Mouse (Mus musculus): Measurements from ENCODE around the gene Braf.
"Not testable (repeated sequence)": the region's sequence is repeated elsewhere in the genome, so short reads cannot be mapped to it uniquely, and the experiment has no call there.

Braf gene

DNA sequence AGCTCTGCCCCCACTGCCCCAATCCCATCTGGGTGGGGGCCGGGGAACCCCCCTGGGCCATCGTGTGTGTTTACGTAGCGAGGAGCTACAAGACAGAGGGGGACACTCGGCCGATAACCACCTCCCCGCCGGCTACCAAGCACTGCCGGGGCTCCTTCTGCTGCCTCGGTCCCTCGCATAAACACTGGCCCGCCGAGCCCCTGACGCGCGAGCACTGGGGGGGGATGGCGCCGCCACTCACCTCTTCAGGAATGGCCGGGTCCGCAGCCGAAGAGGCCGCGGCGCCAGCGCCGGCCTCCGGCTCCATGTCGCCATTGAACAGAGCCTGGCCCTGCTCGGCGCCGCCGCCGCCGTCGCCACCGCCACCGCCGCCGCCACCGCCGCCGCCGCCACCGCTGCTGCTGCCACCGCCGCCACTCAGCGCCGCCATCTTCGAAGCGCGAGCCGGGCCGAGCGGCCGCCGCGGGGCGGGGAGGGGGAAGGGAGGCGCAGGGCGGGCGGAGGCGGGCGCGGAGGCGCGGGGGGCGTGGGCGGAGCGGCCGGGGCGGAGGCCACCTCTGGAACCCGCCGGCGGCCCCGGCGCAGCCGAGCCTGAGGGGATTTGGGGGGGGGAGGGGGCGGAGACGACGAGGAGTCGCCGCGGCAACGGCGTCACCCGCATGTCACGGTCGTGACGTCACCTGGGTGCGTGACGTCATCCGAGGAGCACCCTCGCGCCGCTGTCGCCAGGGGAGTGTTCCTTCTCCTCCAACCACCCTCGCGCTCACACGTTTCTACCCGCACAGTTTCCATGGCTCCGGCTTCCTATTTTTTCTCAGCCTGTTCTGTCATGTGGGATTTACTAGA lies at the start of gene Braf:
Gene Braf, minus strand, starts transcription at position 598 of the 846 bp plus-strand sequence.
- no peaks in the 10 kb centered on the region for H3K27me3 ChIP-seq (ENCODE audit: insufficient read depth, low read length)
- no peaks in the 10 kb centered on the region for H3K9me3 ChIP-seq (ENCODE audit: low read length)
- peak within 1 kb of the TSS; percentile 96 for H3K4me3 ChIP-seq (replicated peaks; ENCODE audit: low read length)
- H3K4me1 ChIP-seq (replicated peaks; ENCODE audit: low read depth, low read length) = peaks cover 31% of the 10 kb centered on the region
- no peaks in the 10 kb centered on the region for H3K36me3 ChIP-seq (ENCODE audit: insufficient read depth, low read length)
- TF ChIP-seq CTCF (conservative IDR thresholded peaks at IDR 0.05; ENCODE audit: low read length) = no peak
- no peak for TF ChIP-seq POU5F1 (IDR thresholded peaks at IDR 0.05; ENCODE audit: borderline replicate concordance, low read length)
- TF ChIP-seq NANOG (IDR thresholded peaks at IDR 0.05; ENCODE audit: borderline replicate concordance, low read length) = no peak

DNA sequence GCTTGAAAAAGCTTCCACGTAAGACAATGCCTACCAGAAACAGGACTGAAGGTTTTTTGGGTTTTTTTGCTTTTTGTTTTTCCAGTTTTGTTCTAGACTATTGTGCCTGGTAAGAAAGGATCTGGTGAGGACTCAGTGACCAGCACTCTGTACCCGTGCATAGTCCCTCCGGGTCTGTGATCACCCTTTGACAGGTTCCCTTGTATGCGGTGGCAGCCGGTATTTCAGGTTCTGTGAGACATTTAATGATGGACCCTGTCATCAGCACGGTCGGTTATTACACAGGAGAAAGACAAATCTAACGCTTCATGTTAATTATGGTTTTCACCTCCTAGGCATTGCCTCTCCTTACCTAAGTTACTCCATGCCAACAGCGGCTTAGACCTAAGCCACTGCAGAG lies 49.8 kb upstream of the Braf start:
- TF ChIP-seq CTCF (conservative IDR thresholded peaks at IDR 0.05; ENCODE audit: low read length) (no peak), NANOG (IDR thresholded peaks at IDR 0.05; ENCODE audit: borderline replicate concordance, low read length) (no peak), POU5F1 (IDR thresholded peaks at IDR 0.05; ENCODE audit: borderline replicate concordance, low read length) (no peak)
- H3K9me3 ChIP-seq (ENCODE audit: low read length) = no peaks in the 10 kb centered on the region
- H3K27me3 ChIP-seq (ENCODE audit: insufficient read depth, low read length) = no peaks in the 10 kb centered on the region; the same call in 1 of the 2 replicates
- H3K4me1 ChIP-seq (replicated peaks; ENCODE audit: low read depth, low read length) = peaks cover 22% of the 10 kb centered on the region
- no peaks in the 10 kb centered on the region for H3K36me3 ChIP-seq (ENCODE audit: insufficient read depth, low read length)
- no peak overlapping the region for H3K4me3 ChIP-seq (replicated peaks; ENCODE audit: low read length)

DNA sequence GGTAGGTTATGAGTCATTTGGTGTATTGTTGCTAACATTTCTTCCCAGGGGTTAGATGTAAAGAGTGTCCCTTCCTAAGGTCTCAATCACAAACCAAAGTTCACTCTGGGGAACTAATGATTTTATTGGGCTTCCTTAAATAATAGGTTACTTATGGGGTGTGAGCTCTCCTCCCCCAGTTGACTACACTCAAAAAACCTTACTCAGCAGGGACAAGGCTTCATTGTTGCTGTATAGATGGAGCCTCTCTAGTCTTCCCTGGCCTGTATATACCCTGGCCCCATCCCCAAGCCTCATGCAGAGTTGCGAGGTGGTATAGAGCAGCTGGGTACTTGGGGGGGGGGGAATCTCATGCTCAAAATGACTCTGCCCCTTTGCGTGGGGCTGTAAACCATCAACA lies 32.0 kb upstream of the Braf start:
- H3K4me1 ChIP-seq (replicated peaks; ENCODE audit: low read depth, low read length) = peaks cover 12% of the 10 kb centered on the region
- peaks cover 18% of the 10 kb centered on the region for H3K9me3 ChIP-seq (ENCODE audit: low read length)
- no peak overlapping the region for H3K4me3 ChIP-seq (replicated peaks; ENCODE audit: low read length)
- no peaks in the 10 kb centered on the region for H3K36me3 ChIP-seq (ENCODE audit: insufficient read depth, low read length)
- TF ChIP-seq CTCF (conservative IDR thresholded peaks at IDR 0.05; ENCODE audit: low read length) = no peak
- TF ChIP-seq POU5F1 (IDR thresholded peaks at IDR 0.05; ENCODE audit: borderline replicate concordance, low read length) = no peak
- TF ChIP-seq NANOG (IDR thresholded peaks at IDR 0.05; ENCODE audit: borderline replicate concordance, low read length) = no peak
- peaks cover 2% of the 10 kb centered on the region; the same call in 1 of the 2 replicates for H3K27me3 ChIP-seq (ENCODE audit: insufficient read depth, low read length)

DNA sequence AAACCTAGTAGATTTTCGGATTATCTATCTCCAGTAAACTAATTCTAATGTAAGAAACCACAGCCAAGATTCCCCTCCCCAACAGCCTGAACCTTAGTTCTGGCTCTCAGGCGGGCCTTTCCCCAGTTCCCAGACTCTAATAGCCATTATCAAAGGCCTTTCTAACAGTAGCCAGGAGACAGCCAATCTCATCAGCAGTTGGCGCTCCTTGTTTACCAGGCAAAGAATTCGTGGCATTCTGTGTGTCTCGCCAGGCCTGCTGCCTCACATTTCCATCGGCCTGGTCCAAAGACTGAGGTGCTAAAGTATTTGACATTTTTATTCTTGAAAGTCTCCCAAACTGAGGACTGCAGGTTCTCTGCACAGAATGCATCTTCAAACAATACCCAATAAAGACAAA lies 24.6 kb upstream of the Braf start:
- TF ChIP-seq NANOG (IDR thresholded peaks at IDR 0.05; ENCODE audit: borderline replicate concordance, low read length) (no peak), POU5F1 (IDR thresholded peaks at IDR 0.05; ENCODE audit: borderline replicate concordance, low read length) (no peak), CTCF (conservative IDR thresholded peaks at IDR 0.05; ENCODE audit: low read length) (no peak)
- no peaks in the 10 kb centered on the region for H3K4me1 ChIP-seq (replicated peaks; ENCODE audit: low read depth, low read length)
- no peaks in the 10 kb centered on the region for H3K27me3 ChIP-seq (ENCODE audit: insufficient read depth, low read length)
- H3K9me3 ChIP-seq (ENCODE audit: low read length) = no peaks in the 10 kb centered on the region
- no peak overlapping the region for H3K4me3 ChIP-seq (replicated peaks; ENCODE audit: low read length)
- no peaks in the 10 kb centered on the region for H3K36me3 ChIP-seq (ENCODE audit: insufficient read depth, low read length)

- Histone ChIP-seq H3K27me3 (ENCODE audit: insufficient read depth, low read length) (no peaks in the 10 kb centered on the region), H3K4me1 (replicated peaks; ENCODE audit: low read depth, low read length) (no peaks in the 10 kb centered on the region), H3K9me3 (ENCODE audit: low read length) (no peaks in the 10 kb centered on the region), H3K4me3 (replicated peaks; ENCODE audit: low read length) (no peak overlapping the region), H3K36me3 (ENCODE audit: insufficient read depth, low read length) (no peaks in the 10 kb centered on the region)
- TF ChIP-seq POU5F1 (IDR thresholded peaks at IDR 0.05; ENCODE audit: borderline replicate concordance, low read length) (no peak), CTCF (conservative IDR thresholded peaks at IDR 0.05; ENCODE audit: low read length) (no peak), NANOG (IDR thresholded peaks at IDR 0.05; ENCODE audit: borderline replicate concordance, low read length) (no peak)
These were observed 21.8 kb upstream of the Braf start for GRCm38 (mm10) chr6:39747094-39747493.

GRCm38 (mm10) chr6:39745456-39745855 lies 20.2 kb upstream of the Braf start:
- TF ChIP-seq CTCF (conservative IDR thresholded peaks at IDR 0.05; ENCODE audit: low read length) (no peak), POU5F1 (IDR thresholded peaks at IDR 0.05; ENCODE audit: borderline replicate concordance, low read length) (no peak), NANOG (IDR thresholded peaks at IDR 0.05; ENCODE audit: borderline replicate concordance, low read length) (no peak)
- Histone ChIP-seq H3K4me1 (replicated peaks; ENCODE audit: low read depth, low read length) (no peaks in the 10 kb centered on the region; the same call in 1 of the 2 replicates), H3K9me3 (ENCODE audit: low read length) (0 out of 2 replicates have a peak, but pooled peaks cover 2% of the 10 kb centered on the region), H3K4me3 (replicated peaks; ENCODE audit: low read length) (no peak overlapping the region), H3K27me3 (ENCODE audit: insufficient read depth, low read length) (no peaks in the 10 kb centered on the region), H3K36me3 (ENCODE audit: insufficient read depth, low read length) (no peaks in the 10 kb centered on the region)

DNA sequence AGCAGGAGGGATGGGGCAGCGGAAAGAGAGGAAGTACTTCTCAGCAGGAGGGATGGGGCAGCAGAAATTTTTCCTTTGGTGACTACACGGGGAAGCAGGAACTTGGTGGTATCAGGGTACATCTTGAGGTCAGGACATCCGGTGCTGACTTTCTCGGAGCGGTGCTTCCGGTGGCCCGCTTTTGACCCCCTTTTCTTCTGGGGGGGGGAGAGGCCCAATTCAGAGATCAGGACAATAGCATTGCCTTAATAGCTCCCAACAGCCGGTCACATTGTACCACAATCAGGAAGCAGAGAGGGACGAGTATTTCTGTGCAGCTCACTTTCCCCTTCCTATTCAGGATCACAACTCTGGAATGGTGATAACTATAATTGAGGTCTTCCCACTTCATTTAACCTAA lies 14.4 kb upstream of the Braf start:
- not testable (repeated sequence) for H3K36me3 ChIP-seq (ENCODE audit: insufficient read depth, low read length); H3K4me1 ChIP-seq (replicated peaks; ENCODE audit: low read depth, low read length); H3K4me3 ChIP-seq (replicated peaks; ENCODE audit: low read length)
- Histone ChIP-seq H3K27me3 (ENCODE audit: insufficient read depth, low read length) (peaks cover 11% of the 10 kb centered on the region), H3K9me3 (ENCODE audit: low read length) (peaks cover 23% of the 10 kb centered on the region)

- TF ChIP-seq NANOG (IDR thresholded peaks at IDR 0.05; ENCODE audit: borderline replicate concordance, low read length) (no peak), CTCF (conservative IDR thresholded peaks at IDR 0.05; ENCODE audit: low read length) (no peak), POU5F1 (IDR thresholded peaks at IDR 0.05; ENCODE audit: borderline replicate concordance, low read length) (no peak)
These were observed 2.8 kb upstream of the Braf start for GRCm38 (mm10) chr6:39728095-39728494.

DNA sequence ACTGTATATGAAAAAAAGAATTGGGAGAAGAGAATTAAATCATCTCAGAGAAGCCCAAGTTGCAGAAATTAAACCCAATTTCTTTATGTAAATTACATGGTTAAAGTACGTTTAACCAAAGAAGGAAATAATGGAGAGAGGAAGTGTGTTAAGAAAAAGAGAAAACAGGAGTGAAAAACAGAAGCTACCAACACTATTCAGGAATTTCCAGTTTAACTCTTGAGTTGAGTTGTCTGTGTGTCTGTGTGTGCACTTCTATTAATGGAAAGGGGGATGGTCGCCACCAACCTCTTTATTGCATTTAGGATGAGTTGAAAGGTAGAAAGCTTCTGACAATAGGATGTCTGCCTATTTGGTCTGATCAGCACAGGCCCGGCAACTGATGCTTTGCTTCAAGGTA lies 886 bp upstream of the Braf start:
- TF ChIP-seq POU5F1 (IDR thresholded peaks at IDR 0.05; ENCODE audit: borderline replicate concordance, low read length) = no peak
- TF ChIP-seq CTCF (conservative IDR thresholded peaks at IDR 0.05; ENCODE audit: low read length) = no peak
- no peak for TF ChIP-seq NANOG (IDR thresholded peaks at IDR 0.05; ENCODE audit: borderline replicate concordance, low read length)
- Histone ChIP-seq H3K9me3 (ENCODE audit: low read length) (no peaks in the 10 kb centered on the region), H3K27me3 (ENCODE audit: insufficient read depth, low read length) (no peaks in the 10 kb centered on the region), H3K4me1 (replicated peaks; ENCODE audit: low read depth, low read length) (peaks cover 27% of the 10 kb centered on the region), H3K4me3 (replicated peaks; ENCODE audit: low read length) (no peak overlapping the region), H3K36me3 (ENCODE audit: insufficient read depth, low read length) (no peaks in the 10 kb centered on the region)

More at GRCm38 (mm10) chr6:39728095-39728494, 2.8 kb upstream of the Braf start:
- Histone ChIP-seq H3K4me1 (replicated peaks; ENCODE audit: low read depth, low read length) (peaks cover 23% of the 10 kb centered on the region), H3K36me3 (ENCODE audit: insufficient read depth, low read length) (no peaks in the 10 kb centered on the region), H3K9me3 (ENCODE audit: low read length) (no peaks in the 10 kb centered on the region; the same call in 1 of the 2 replicates), H3K4me3 (replicated peaks; ENCODE audit: low read length) (no peak overlapping the region), H3K27me3 (ENCODE audit: insufficient read depth, low read length) (no peaks in the 10 kb centered on the region)
